Mouse (Mus musculus): ENCODE measurements around the gene Ache.

Gene Ache

DNA sequence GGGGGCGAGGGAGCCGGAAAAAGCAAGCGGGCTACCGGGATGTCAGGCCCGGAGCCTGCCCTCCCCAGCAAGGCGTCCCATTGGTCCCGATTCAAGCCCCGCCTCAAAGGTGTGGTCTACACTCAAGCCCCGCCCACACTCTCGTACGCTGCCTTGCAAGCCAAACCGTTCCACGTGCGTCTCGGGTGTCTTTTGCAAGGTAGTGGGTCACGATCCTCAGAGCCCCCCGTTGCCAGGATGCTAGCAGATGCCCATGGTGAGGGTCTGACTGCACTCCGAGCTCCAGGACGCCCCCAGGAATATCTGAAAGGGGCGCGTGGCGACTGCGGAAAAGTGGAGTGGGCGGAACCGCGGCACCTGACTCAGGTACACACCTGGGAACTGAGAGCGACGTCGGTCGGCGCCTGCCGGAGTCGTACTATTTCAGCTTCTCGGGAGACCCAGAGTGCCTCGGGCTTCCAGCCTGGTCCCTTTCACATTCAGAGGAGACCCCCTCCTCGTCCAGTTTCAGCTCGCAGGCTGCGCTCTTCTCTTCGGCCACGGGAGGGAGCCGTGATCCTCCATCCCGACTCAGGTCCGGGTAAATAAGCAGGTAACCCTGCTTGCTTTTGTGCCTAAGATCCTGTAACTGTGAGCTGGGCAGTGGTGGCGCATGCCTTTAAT, 46.3 kb downstream of the Ache start, which contains the start of gene Slc12a9:
Slc12a9 (minus strand) TSS at position 86 of the 663 bp plus-strand sequence.
- peak; percentile 97 for DNase-seq (ENCODE audit: low read depth, low spot score)

DNA sequence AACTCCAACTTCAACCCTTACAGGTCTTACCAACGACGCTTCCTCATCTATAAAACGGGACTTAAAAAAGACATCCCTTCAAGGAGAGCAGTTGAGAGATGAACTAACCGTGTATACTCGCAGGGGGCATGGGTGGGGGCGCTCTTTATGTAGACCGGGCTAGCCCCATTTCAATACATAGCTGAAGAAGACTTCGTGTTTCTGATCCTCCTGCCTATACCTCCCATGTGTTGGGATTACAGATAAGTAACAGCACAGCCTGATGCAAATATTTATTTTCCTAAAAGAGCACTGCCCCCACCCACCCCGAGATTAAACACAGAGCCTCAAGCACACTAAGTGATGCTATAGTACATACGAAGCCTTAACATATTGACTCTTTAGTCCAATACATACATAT, 47.0 kb downstream of the Ache start:
- DNase-seq (ENCODE audit: low read depth, low spot score), result peak; percentile 15

DNA sequence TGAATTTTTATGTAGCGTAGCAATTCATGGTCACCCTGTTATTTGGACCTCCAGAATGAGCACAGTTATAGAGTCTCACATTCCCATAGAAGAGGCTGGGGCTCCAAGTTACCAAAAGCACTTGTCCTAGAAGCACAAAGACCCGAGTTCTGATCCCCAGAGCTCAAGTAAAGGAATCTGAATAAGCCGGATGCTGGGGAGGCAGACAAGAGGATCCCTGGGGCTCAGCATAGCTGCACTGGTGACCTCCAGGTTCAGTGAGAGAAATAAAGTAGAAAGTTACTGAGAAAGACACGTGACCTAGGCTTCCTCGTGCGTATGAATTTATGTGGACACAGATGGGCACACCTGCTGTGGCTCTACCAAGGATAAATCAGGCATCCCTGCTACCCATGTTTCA, 47.7 kb downstream of the Ache start:
- DNase-seq (ENCODE audit: low read depth, low spot score), result no peak

DNA sequence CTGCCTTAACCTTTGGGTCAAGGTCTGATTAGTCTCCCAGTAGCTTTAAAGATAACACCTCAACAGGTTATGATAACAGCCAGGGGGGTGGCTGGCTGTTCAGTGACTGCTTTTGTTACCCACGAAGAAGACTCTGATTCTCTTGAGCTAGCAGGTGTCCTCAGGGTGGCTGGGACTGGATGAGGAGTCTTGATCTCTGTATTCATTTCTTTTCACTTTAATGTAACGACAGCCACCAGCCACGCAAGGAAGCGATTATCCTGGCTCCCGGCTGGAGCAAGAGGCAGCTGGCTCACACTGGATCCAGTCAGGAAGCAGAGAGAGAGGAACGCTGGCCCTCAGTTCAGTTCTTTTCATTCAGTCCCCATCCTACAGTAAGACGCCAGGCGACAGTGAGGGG, 49.9 kb downstream of the Ache start:
- DNase-seq (ENCODE audit: low read depth, low spot score), result no peak

DNA sequence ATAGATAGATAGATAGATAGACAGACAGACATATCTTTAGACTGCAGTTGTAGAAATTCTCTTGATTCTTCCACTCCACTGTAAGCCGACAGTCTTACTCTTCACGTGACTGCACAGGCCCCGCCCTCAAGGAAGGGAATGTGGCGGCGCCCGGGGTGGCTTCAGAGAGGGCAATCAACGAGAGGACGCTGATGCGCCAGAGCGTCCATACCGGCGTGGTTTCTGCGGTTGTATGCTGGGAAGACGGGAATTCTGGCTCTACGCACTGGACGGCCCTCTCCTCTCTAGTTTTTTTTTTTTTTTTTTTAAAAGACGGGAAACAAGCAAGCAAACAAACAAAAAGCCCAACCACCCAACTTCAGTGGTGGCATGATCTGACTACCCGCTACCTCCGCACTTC, 50.9 kb downstream of the Ache start:
- DNase-seq (ENCODE audit: low read depth, low spot score), result peak; percentile 99

DNA sequence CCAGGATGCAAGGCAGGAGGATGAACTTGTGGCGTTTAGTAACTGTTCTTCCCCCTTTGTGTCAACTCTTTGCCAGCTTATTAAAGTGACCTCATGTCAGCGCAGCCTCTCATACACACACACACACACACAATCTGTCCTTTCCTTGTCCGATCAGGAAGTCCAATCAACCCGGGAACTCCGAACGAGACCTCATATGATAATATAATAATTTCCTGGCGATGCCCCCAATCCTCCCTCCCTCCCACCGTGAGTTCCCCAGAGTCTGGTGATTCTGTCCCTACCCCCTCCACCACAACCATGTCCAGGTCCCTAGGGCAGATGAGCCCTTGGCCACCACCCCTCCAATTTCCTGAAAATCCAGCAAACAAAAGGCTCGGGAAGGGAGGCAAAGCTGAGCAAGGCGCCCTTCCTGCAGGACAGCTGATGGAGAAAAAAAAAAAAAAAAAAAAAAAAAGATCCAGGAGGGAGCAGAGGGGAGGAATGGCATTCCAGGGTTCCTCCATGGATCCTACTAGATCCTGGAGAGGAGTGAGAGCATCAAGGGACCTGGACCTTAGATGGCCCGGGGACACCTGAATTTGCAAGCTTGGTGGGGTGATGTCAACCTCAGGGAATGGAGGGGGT, 51.5 kb downstream of the Ache start:
- no peak for DNase-seq (ENCODE audit: low read depth, low spot score)

DNA sequence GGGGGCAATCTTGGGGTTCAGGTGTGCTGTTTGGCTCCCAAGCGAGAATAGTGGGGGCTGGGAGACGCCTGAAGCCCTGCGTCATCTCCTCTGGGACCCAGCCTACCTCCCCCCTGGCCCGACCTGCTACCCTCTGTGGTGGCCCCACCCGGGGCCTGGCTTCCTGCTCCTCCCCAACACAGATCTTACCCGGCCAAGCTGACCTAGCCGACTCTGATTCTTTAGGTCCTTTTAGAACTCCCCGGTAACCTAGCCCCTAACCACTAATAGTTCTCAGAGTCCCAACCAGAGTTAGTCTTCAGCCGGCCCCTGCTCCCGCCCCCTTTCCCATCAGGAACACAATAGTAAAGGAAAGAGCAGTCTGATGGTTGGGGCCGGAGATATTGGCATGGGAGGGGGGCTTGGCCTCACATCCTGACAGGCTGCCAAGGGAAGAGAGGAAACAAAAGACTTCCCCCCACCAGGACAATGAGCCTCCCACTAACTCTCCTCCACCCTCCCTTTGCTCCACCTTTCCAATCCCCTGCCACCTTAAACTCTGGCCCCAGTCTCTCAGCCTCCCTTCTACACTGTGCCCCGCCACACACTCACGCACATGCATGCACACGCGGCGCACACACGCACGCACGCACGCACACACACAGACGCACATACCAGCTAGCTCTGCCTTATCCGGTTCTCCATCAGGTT, 52.1 kb downstream of the Ache start:
- peak; percentile 68 for DNase-seq (ENCODE audit: low read depth, low spot score)

DNA sequence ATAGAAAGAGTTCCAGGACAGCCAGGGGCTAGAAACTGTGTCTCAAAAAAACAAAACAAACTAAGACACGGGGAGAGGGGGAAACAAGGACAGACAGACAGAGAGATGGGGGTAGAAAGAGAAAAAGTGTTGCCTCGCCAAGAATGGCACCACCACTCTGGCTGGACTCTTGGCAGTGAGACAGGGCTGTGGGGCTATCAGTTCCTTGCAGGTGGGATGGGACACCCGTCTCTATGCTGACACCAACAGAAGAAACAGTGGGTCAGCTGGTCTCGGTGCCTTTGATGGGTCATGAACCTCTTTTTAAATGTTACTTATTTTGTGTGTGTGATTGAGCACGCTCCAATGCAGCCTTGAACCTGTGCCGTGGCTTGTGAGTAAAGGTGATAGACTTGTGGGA, 52.9 kb downstream of the Ache start:
- no peak for DNase-seq (ENCODE audit: low read depth, low spot score)

DNA sequence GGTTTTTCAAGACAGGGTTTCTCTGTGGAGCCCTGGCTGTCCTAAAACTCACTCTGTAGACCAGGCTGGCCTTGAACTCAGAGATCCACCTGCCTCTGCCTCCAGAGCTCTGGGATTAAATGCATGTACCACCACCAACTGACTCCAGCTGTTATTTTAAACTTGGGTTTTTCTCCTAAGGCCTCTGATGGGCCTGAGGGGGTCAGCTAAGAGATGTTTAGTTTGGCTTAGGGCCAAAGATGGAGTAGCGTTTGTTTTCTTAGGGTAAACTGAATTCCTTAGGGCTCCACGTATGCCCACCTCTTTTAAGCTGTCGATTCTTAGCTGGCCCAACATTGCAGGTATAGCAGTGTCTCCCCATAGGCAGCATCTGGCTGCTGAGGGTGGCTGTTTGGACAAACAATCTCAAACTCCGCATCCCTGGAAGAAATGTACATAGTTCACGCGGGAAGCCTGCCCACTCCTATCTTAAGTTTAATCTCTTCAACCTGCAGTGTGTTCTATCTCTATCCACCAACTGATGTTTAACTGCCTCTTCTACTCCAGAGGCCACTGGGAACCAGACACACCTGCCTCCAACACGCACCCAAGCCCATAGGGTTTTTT, 55.2 kb downstream of the Ache start:
- DNase-seq (ENCODE audit: low read depth, low spot score), result no peak

DNA sequence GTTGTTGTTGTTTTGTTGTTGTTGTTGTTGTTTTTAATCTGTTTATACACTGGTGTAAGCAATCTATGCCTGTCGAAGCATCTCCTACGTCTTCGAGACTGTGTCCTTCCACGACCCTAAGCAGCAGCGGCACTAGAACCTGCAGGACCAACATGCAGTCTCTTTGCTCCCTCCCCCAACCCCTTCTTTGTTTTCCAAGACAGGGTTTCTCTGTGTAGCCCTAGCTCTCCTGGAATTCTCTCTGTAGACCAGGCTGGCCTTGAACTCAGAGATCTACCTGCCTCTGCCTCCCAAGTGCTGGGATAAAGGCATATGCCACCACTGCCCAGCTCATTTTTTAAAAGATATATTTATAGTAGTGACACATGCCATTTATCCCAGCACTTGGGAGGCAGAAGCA, 56.1 kb downstream of the Ache start:
- no peak for DNase-seq (ENCODE audit: low read depth, low spot score)

DNA sequence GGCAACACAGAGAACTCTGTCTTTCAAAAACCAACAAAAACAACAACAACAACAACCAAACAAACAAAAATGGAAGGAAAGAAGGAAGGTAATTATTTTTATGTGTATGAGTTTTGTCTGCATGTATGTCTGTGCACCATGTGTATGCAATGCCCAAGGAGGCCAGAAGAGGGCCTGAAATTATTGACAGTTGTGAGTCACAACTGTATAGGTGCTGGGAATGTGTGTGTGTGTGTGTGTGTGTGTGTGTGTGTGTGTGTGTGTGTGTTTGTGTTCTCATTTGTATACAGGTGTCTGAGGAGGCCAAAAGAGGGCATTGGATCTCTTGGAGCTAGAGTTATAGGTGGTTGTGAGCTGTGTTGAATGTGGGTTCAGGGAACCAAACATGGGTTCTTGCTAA, 56.5 kb downstream of the Ache start:
- no peak for DNase-seq (ENCODE audit: low read depth, low spot score)
